Mouse (Mus musculus): ENCODE measurements at regions not wholly inside any gene's neighbourhood (a gene's known extent, or its start where the extent isn't known, plus 50 kb on each side); places are given as distances from the start of the nearest gene placed in this dataset.
A peak's percentile ranks its signal among the peaks of the same experiment; 100 is the strongest.

DNA sequence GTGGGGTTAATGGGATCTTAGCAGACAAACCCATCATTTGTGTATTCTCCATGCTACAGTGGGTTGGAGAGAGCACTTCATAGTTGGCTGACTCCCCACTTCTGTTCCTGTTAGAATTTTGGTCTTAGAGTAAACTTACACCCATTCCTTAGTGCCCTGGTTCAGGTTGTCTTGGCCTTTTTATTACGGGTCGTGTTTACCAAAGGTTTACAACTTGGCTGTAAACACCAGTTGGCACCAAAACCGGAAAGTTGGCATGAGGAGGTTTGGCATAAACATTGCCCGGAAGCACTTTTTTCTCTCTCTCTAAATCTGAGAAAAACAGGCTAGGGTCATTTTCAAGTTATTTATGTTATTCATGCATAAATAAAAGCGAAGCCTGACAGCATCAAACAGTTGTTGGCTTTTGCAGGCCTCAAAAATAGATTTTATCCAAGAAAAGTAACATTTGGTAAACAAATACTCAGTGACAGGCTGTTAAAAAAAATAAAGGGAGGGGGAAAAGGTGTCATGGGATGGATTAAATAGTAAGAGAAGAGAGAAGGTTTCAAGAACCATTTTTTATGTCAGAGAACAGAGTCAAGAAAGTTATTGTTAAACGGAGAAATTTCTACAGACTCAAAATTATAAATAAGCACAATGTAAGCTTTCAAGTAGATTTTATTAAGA is 148.0 kb upstream of the Klf6 start:
- peak; percentile 24 for DNase-seq (ENCODE audit: low read depth, low spot score)

- DNase-seq (ENCODE audit: low read depth, low spot score) = peak; percentile 57
These were observed 147.1 kb upstream of the Klf6 start for GRCm38 (mm10) chr13:5714191-5714591.

GRCm38 (mm10) chr13:5714793-5715192 is 146.5 kb upstream of the Klf6 start:
- DNase-seq (ENCODE audit: low read depth, low spot score) = no peak

DNA sequence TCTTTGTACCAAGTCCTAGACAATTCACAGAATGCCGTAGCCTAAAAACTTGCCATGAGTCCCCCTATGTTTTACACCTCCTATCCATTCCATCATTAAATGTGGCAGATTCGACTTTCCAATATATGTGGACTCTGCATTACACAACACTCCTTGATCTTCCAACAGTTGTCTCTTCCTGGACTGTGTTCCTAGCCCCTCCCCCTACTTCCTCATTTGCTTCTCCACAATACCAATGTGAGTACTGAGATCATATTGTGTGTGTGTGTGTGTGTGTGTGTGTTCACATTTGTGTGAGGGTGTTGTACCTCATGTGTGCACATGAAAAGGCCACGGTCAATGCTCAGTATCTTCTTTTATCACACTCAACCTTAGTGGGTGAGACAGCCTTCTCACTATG is 144.5 kb upstream of the Klf6 start:
- DNase-seq (ENCODE audit: low read depth, low spot score) = no peak

- no peak for DNase-seq (ENCODE audit: low read depth, low spot score)
These were observed 138.0 kb upstream of the Klf6 start for GRCm38 (mm10) chr13:5723319-5723718.

DNA sequence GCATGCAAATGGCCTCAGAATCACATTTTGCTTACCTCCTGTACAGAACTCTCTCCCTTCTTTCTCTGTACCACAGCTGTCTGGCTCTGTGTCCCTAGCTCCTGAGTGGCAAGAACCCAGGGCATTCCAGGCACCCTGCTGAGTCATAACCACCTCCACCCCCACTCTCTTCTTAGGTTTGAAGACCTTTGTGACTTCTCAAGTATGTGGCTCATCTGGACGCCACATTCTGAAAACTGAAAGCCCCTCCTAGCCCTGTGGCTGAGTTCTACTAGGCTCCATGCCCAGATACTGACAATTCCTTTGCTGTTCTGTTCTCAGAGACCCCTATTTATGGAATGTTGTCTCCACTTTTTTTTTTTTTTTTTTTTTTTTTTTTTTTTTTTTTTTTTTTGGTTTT is 136.9 kb upstream of the Klf6 start:
- no peak for DNase-seq (ENCODE audit: low read depth, low spot score)

- no peak for DNase-seq (ENCODE audit: low read depth, low spot score)
These were observed 135.3 kb upstream of the Klf6 start for GRCm38 (mm10) chr13:5725984-5726383.

DNA sequence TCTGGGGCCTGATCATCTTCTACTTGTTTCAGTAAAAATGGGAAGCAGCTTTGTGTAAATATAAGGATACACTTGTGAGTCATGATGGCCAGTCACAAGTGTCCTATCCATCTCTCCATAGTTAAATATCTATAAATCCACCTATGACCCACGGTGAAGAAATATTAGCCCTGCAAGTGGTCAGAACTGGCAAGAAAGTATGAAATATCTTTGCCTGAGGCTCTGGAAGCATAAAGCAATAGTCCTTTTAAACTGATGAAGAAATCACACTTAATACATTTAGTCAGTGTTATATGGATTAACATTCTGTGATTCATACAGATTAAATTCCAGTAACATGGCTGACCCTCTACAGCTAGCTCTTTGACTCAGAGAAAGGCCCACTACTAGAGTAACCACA is 134.8 kb upstream of the Klf6 start:
- no peak for DNase-seq (ENCODE audit: low read depth, low spot score)

GRCm38 (mm10) chr13:5728172-5728571 is 133.1 kb upstream of the Klf6 start:
- DNase-seq (ENCODE audit: low read depth, low spot score) = no peak

- no peak for DNase-seq (ENCODE audit: low read depth, low spot score)
These were observed 132.5 kb upstream of the Klf6 start for GRCm38 (mm10) chr13:5728808-5729207.

- DNase-seq (ENCODE audit: low read depth, low spot score) = no peak
These were observed 131.7 kb upstream of the Klf6 start for GRCm38 (mm10) chr13:5729426-5730068.

- DNase-seq (ENCODE audit: low read depth, low spot score) = no peak
These were observed 129.1 kb upstream of the Klf6 start for GRCm38 (mm10) chr13:5732206-5732605.

- DNase-seq (ENCODE audit: low read depth, low spot score) = no peak
These were observed 126.2 kb upstream of the Klf6 start for GRCm38 (mm10) chr13:5735027-5735624.

DNA sequence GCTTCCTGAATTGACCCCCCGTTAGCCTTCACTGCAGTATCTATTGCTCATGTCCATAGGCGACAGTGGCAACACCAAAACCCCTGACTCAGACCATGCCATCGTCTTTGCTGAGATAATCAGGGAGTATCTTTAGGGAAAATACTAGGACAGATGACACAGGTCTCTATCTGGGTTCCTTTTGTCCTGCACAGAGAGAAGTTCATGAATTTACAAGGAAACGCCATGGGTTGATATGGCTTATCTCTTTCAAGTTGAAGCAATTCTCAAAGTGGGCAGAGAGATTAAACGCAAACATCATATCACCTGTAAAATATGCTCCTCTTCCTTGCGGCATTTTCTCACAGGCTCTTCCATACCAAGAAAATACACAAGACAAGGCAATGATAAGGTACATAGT is 124.8 kb upstream of the Klf6 start:
- no peak for DNase-seq (ENCODE audit: low read depth, low spot score)

GRCm38 (mm10) chr13:5737214-5737613 is 124.1 kb upstream of the Klf6 start:
- no peak for DNase-seq (ENCODE audit: low read depth, low spot score)

DNA sequence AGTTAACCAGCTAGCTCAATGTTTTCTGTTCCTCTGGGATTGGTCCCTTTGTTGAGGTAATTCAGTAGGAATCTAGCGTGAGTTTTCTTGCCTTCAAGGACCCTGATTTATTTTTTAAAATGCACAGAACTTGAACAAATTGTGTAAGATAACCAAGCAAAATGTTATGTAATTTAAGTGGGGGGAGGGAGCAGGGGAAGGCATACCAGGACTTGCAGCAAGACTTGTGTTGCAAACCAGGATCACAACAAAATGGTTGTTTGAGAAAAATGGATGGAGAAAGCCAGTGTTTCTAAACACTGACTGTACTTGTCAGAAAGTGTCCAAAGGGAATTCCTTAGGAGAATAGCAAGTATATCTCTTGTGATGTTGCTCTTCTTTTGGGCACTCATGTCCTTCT is 120.5 kb upstream of the Klf6 start:
- no peak for DNase-seq (ENCODE audit: low read depth, low spot score)

- DNase-seq (ENCODE audit: low read depth, low spot score) = no peak
These were observed 116.3 kb upstream of the Klf6 start for GRCm38 (mm10) chr13:5744949-5745348.

DNA sequence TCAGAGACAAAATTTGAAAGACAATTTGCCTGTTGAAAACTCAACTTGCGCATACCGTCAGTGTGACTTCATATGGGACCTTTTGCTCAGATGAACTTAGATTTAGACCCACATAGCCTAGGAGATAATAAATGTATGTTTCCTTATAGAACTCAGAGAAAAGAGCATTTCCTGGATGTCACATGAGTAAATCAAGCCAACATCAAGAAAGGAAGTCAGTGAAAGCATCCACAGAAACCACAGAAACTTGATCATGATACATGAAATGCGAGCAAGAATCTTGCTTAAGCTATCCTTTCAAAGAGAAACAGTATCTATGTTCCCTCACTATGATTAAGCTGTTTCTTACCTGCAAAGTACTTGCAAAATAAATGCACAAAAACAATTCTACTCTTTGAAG is 104.1 kb upstream of the Klf6 start:
- DNase-seq (ENCODE audit: low read depth, low spot score) = no peak

DNA sequence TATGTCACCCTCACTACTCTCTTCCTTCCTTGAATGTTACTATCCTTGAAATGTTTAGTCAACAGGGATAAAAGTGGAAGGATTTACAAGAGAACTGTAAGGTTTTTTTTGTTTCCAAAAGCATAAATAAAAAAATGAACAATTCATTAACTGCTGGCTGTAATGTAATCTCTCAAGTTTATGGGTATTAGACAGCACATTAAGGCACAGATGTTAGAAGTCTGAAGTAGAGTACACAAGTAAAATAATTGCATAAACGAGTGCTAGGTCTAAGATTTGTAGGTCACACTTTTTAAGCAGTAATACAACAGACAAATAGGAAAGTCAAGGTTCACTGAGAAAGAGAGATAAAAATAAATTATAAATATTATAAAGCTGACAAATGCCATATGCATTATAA is 103.3 kb upstream of the Klf6 start:
- no peak for DNase-seq (ENCODE audit: low read depth, low spot score)

DNA sequence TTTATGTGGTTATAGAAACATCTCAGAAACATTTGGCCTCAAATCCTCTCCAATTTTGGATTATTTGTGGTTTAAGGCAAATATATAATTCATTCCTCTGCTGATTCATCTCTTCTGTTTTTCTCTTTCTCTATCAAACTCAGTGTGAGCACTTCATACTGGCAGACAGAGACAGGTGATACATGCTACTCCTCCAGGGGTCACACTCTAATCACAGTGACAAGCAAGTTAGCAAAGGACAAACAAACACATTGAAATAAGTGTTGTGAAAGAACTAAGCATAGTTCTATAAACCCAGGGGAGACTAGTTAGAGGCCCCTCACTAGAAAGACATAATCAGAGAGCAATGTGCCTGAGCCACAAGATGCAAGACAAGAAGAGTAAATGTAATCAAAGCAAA is 101.3 kb upstream of the Klf6 start:
- no peak for DNase-seq (ENCODE audit: low read depth, low spot score)

DNA sequence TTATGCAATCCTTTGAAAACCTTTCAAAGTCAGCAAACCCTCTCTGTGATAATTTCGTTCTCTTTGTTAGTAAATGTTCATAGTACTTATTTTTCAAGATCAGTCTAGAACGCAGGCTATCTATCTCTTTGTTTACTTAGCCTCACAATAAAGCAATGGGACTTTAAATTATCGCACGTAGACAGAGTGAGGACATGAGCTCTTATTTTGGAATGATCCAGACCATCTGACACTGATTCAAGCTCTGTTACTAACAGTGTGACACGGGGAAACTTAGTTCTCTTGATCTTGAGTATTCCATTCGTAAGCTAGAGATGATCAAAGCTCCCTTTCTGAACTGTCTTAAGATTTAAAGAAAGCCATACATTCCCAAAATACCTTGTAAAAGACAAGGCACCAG is 94.9 kb upstream of the Klf6 start:
- DNase-seq (ENCODE audit: low read depth, low spot score) = no peak

GRCm38 (mm10) chr13:5767202-5767601 is 94.1 kb upstream of the Klf6 start:
- no peak for DNase-seq (ENCODE audit: low read depth, low spot score)

GRCm38 (mm10) chr13:5768699-5769098 is 92.6 kb upstream of the Klf6 start:
- no peak for DNase-seq (ENCODE audit: low read depth, low spot score)
